Mouse (Mus musculus): ENCODE data around the gene Prdm15.

Prdm15 gene

GRCm38 (mm10) chr16:97823311-97824007 lies 28.2 kb downstream of the Prdm15 start:
- in situ Hi-C loops (cut with MboI; ENCODE audit: low sequenced_read_pairs), result no loop called here

DNA sequence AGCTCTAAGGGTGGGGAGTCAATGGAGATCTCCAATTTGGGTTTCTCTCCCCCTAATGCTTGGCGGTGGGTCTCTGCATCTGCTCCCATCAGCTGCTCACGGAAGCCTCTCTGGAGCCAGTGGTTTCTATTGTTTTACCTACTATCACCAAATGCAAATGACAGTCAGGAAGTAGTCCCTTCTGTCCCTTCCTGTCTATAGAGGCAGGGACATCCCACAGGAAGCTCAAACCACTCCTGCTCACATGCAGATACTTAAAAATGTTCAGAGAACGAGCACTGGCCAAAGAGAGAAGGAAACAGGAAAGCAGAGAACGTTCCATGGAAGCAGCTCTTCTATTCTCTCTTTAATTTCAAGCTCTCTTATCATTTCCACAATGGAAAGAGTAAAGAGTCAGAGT lies 32.1 kb downstream of the Prdm15 start:
- in situ Hi-C loops (cut with MboI; ENCODE audit: low sequenced_read_pairs), result no loop called here

- in situ Hi-C loops (cut with MboI; ENCODE audit: low sequenced_read_pairs), result no loop called here
Measured at GRCm38 (mm10) chr16:97817414-97817813, 34.2 kb downstream of the Prdm15 start.

DNA sequence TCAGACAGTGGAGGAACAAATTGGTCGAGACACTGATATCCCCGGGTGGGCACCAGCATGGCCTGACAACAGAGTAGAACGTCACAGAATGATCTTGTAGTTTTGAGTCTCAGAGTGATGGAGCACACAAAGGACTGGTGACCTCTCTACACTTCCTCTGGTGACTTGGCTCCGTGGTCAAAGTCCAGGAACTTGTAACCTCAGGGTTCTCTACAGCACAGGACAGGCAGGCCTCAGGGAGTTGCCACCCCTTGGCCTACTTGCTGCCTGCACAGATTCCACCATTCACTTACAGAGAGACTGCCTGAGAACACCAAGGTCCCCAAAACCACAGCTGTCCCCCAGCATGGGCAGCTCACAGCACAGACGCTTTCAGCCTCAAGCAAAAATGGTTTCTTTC lies 36.4 kb downstream of the Prdm15 start:
- in situ Hi-C loops (cut with MboI; ENCODE audit: low sequenced_read_pairs), result no loop called here

GRCm38 (mm10) chr16:97814060-97814459 lies 37.6 kb downstream of the Prdm15 start:
- in situ Hi-C loops (cut with MboI; ENCODE audit: low sequenced_read_pairs), result no loop called here

- in situ Hi-C loops (cut with MboI; ENCODE audit: low sequenced_read_pairs), result no loop called here
Measured at GRCm38 (mm10) chr16:97808881-97809280, 42.8 kb downstream of the Prdm15 start.

DNA sequence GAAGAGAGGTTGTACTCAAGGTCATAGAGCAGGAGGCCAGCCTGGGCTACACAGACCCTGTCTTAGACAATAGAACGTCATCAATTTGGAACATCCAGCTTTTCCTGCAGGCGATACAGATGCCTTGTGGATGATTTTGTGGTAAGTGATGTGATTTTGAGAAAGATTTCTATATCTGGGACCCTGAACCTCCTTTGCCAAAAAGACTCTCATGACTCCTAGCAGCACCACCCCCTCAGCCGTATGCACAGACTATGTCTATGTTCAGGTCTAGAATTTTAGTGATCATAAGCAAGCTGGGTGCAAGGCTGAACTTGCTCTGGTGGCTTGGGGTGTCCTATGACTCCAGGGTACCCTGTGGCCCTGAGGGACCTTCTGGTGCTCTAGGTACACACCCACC lies 46.0 kb downstream of the Prdm15 start:
- in situ Hi-C loops (cut with MboI; ENCODE audit: low sequenced_read_pairs), result no loop called here

GRCm38 (mm10) chr16:97804680-97805547 lies 46.7 kb downstream of the Prdm15 start:
- in situ Hi-C loops (cut with MboI; ENCODE audit: low sequenced_read_pairs), result no loop called here

GRCm38 (mm10) chr16:97797950-97798869 lies 53.4 kb downstream of the Prdm15 start:
- in situ Hi-C loops (cut with MboI; ENCODE audit: low sequenced_read_pairs), result no loop called here

GRCm38 (mm10) chr16:97797212-97797611 lies 54.4 kb downstream of the Prdm15 start:
- in situ Hi-C loops (cut with MboI; ENCODE audit: low sequenced_read_pairs), result no loop called here

- in situ Hi-C loops (cut with MboI; ENCODE audit: low sequenced_read_pairs), result no loop called here
Measured at GRCm38 (mm10) chr16:97794256-97794655, 57.4 kb downstream of the Prdm15 start.

DNA sequence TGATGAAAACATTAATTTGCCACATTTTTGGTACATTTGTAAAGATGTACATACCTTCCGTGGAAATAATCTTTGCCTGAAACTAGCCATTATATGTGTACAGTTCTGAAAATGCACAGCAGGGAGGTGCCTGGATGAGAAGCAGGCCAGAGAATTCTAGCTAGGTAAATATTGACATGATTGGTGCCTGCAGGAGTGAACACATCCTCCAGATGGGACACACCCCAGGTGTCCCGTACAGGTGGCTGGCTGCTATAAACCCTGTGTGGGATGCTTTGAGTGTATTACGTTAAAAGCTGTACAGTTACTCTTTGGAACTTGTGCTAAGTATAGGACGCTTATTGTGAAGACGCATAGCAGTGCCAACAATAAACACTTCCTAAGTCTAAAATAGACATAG lies 68.6 kb downstream of the Prdm15 start:
- in situ Hi-C loops (cut with MboI; ENCODE audit: low sequenced_read_pairs), result no loop called here

GRCm38 (mm10) chr16:97778353-97779025 lies 73.2 kb downstream of the Prdm15 start:
- in situ Hi-C loops (cut with MboI; ENCODE audit: low sequenced_read_pairs), result no loop called here

DNA sequence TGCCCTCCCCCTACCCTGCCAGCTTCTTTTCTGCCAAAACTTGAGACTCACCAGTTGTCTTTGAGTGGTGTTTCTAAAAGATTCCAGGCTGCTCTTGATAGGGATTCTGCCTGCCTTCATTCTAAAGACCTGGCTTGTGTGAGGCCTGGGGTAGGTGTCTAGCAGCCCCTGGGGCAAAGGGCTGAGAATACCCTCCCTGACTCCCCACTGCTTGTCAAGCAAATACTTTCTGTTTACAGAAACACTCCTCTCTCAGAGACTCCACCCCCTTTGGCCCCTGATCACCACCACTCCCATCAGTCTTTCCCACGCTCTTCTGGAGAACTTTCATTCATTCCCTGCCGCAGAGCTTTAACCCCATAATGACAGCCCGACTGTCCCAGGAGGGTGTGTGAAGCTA lies 85.1 kb downstream of the Prdm15 start:
- in situ Hi-C loops (cut with MboI; ENCODE audit: low sequenced_read_pairs), result no loop called here

- in situ Hi-C loops (cut with MboI; ENCODE audit: low sequenced_read_pairs), result no loop called here
Measured at GRCm38 (mm10) chr16:97764626-97765025, 87.0 kb downstream of the Prdm15 start.

- in situ Hi-C loops (cut with MboI; ENCODE audit: low sequenced_read_pairs), result no loop called here
Measured at GRCm38 (mm10) chr16:97763990-97764340, 87.7 kb downstream of the Prdm15 start.

DNA sequence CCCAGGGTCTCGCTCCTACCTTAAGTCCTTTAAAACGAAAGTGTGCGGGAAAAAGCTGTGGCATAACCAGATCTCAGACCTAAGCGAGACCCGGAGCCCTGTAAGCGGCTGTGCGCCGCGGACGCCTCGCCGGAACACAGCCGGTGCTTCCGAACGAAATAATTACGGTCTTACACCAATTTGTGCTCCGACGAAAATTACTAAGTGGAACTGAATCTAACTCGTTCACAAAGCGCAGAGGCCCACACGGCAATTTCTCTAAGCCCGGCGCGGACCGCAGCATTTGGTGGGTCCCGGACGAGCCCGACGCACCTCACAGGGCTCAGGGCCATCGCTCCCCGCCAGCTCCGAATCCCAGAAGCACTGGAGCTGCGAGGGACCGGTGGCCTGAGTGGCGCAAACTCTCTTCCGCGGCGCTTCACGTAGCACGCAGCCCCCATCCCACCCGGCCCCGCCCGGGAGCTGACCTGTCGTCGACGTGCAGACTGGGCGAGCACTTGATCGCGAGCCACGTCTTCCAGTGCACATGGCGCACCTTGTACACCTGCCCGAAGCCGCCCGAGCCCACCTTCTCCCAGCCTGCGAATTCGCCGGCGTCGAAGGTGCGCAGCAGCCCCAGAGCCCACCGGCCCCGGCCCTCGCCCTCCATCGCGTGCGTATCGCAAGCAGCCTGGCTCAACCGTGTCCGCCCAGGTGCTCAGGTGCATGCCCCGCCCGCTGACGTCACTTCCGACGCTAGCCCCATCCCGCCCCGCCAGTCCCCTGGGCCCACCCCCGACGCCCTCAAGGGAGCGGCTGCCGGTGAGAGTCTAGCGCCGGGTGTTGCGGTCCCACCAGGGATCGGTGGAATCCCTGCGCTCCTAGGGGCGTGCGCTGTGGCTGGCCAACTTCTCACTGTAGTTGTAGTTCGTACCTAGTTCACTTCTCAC lies 88.3 kb downstream of the Prdm15 start, which contains the start of gene Ripk4:
Ripk4 (minus strand) TSS at position 727 of the 929 bp plus-strand sequence.
- in situ Hi-C loops (cut with MboI; ENCODE audit: low sequenced_read_pairs), result no loop called here

GRCm38 (mm10) chr16:97761782-97762181 lies 89.9 kb downstream of the Prdm15 start:
- in situ Hi-C loops (cut with MboI; ENCODE audit: low sequenced_read_pairs), result no loop called here

GRCm38 (mm10) chr16:97759681-97760080 lies 92.0 kb downstream of the Prdm15 start:
- in situ Hi-C loops (cut with MboI; ENCODE audit: low sequenced_read_pairs), result no loop called here
